ENCODE assay signal across 33 mouse cellular contexts in genomic region chr7:43427406-43427805, GRCm38 (mm10). TPM values are rescaled to one million over a fixed set of nuclear protein-coding genes. Genes with fewer than 3 reads are reported as not detected.
"Had no signal": no experiment of that assay in that cellular context is flagged by ENCODE, and none has a peak within 500 bp of the region (broad histone marks: within the 10 kb centered on the region; RNA-seq: fewer than 3 reads in every experiment).

Lim2 (plus strand) TSS chr7:43427670.

- H3K27ac ChIP-seq: heart, adult 2 months; heart, embryonic 10.5 days; hindbrain, embryonic 10.5 days; hindbrain, embryonic 12.5 days; hindbrain, embryonic 14.5 days; intestine, embryonic 15.5 days; layer of hippocampus, adult 2 months; left cerebral cortex, adult 2 months; limb, embryonic 10.5 days; limb, embryonic 12.5 days; liver, embryonic 13.5 days; liver, embryonic 15.5 days had no signal

- ATAC-seq: hindbrain, embryonic 16.5 days; inflammation-experienced regulatory T-cells, adult 6 months; intestine, embryonic 15.5 days; intestine, postnatal 0 days had no signal

- H3K36me3 ChIP-seq: heart, embryonic 10.5 days; heart, embryonic 12.5 days; hindbrain, embryonic 10.5 days; hindbrain, embryonic 12.5 days; intestine, embryonic 15.5 days; limb, embryonic 10.5 days; limb, embryonic 12.5 days; liver, embryonic 13.5 days; liver, embryonic 15.5 days had no signal

- H3K9ac ChIP-seq: heart, embryonic 12.5 days; hindbrain, embryonic 12.5 days; hindbrain, embryonic 14.5 days; intestine, embryonic 15.5 days; limb, embryonic 12.5 days; liver, embryonic 13.5 days; liver, embryonic 15.5 days had no signal

- H3K4me2 ChIP-seq: heart, embryonic 12.5 days; hindbrain, embryonic 12.5 days; hindbrain, embryonic 14.5 days; intestine, embryonic 15.5 days; limb, embryonic 12.5 days; liver, embryonic 11.5 days; liver, embryonic 13.5 days; liver, embryonic 15.5 days had no signal

- H3K9me3 ChIP-seq: heart, embryonic 10.5 days; heart, embryonic 12.5 days; hindbrain, embryonic 12.5 days; intestine, embryonic 15.5 days; limb, embryonic 10.5 days; limb, embryonic 12.5 days; liver, embryonic 13.5 days; liver, embryonic 15.5 days had no signal

- H3K27me3 ChIP-seq: heart, embryonic 12.5 days; hindbrain, embryonic 12.5 days; intestine, embryonic 15.5 days; limb, embryonic 12.5 days; liver, embryonic 13.5 days; liver, embryonic 15.5 days had no signal

- H3K4me1 ChIP-seq: heart, embryonic 12.5 days; intestine, embryonic 15.5 days; limb, embryonic 10.5 days; limb, embryonic 12.5 days; liver, embryonic 15.5 days had no signal

- DNase-seq: gastrocnemius, postnatal 14 days; gastrocnemius, postnatal 36 days; heart, adult 11 months; heart, adult 2 months; heart, postnatal 10 days; heart, postnatal 4 days; kidney, adult 18-20 months; kidney, adult 8-10 months; kidney, postnatal 10 days; kidney, postnatal 25 days; kidney, postnatal 4 days; liver; liver, embryonic 13.5 days had no signal

- H3K4me3 ChIP-seq: heart, adult 2 months; heart, embryonic 10.5 days; heart, embryonic 12.5 days; hindbrain, embryonic 10.5 days; hindbrain, embryonic 12.5 days; intestine, embryonic 15.5 days; layer of hippocampus, adult 2 months; left cerebral cortex, adult 2 months; limb, embryonic 10.5 days; limb, embryonic 12.5 days; liver, embryonic 13.5 days; liver, embryonic 15.5 days had no signal

RNA-seq across cellular contexts. Expression of gene Lim2, which starts in this region (rescaled TPM):
- polyA plus RNA-seq: heart, adult 2 months; heart, embryonic 10.5 days; heart, embryonic 12.5 days; heart, embryonic 14.5 days; heart, embryonic 16.5 days; hindbrain, embryonic 10.5 days; hindbrain, embryonic 12.5 days; hindbrain, embryonic 14.5 days; hindbrain, embryonic 16.5 days; inflammation-experienced regulatory T-cells, adult 6 months; kidney, embryonic 14.5 days; kidney, embryonic 16.5 days; limb, embryonic 10.5 days; limb, embryonic 12.5 days; limb, embryonic 14.5 days; liver, embryonic 11.5 days; liver, embryonic 13.5 days; liver, embryonic 15.5 days had no signal
